Mouse (Mus musculus) gastrocnemius, postnatal 10 days (tissue): ENCODE measurements around the gene Tmem59. TPM values are rescaled to one million over a fixed set of nuclear protein-coding genes. Genes with fewer than 3 reads are reported as not detected.

Source experiments
- DNase-seq: peaks from one replicate; pipeline ENCODE4 v3.0.0; 2021; ENCODE audit warnings: mixed read lengths
- long read RNA-seq, 2 experiments: library from polyadenylated mRNA; stranded (forward); transcript quantifications; one replicate each; pipeline ENCODE4 v2.0.0; 2021
- total RNA-seq, 2 experiments: library from RNA; stranded (reverse); gene quantifications; 2 replicates each; pipeline ENCODE4 v1.2.3; 2021

Tmem59 gene
- 100 to 1,000 TPM; 113 to 119 TPM for total RNA-seq
- long read RNA-seq, experiment 1, transcript Tmem59-201 (8 exons, 1,775 nt): major isoform, 179 of 185 reads
- long read RNA-seq, experiment 1, partial matches to known transcripts: 2 of 185 reads
- long read RNA-seq, experiment 1, other reads (novel, unspliced or antisense): 4 of 185 reads
- long read RNA-seq, experiment 2, transcript Tmem59-201 (8 exons, 1,775 nt): major isoform, 182 of 186 reads
- long read RNA-seq, experiment 2, partial matches to known transcripts: 2 of 186 reads
- long read RNA-seq, experiment 2, other reads (novel, unspliced or antisense): 2 of 186 reads

DNA sequence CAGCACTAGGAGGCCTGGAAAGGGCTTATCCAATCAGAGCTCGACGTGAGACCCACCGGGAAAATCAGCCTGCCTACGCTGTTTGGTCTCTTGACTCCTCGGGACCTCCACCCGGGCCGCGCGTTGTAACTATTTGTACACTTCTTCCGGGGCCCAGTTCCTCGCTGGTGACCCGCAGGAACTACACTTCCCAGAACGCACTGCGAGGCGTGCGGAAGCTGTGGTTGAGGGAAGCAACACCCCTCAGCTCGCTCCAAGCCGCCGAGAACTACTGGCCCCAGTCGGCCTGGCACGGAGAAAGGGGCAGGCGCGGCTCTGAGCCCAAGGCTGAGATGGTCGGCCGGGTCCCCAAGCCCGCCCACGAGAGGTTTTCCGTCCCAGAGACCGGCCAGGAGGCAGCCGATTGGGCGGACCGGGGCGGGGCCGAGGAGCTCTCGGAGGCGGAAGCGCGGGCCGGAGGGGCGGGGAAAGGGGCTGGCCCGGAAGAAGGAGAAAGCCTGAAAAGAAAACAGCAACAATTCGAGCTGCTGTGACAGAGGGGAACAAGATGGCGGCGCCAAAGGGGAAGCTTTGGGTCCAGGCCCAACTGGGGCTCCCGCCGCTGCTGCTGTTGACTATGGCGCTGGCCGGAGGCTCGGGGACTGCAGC is at the start of gene Tmem59:
Gene Tmem59 (plus strand): TSS at position 218 of the 648 bp plus-strand sequence.
- DNase-seq: peak; percentile 98

- DNase-seq: no peak
These were observed 48.8 kb upstream of the Tmem59 start for GRCm38 (mm10) chr4:107129373-107129772.

- DNase-seq: no peak
These were observed 47.7 kb upstream of the Tmem59 start for GRCm38 (mm10) chr4:107130534-107130933.

DNA sequence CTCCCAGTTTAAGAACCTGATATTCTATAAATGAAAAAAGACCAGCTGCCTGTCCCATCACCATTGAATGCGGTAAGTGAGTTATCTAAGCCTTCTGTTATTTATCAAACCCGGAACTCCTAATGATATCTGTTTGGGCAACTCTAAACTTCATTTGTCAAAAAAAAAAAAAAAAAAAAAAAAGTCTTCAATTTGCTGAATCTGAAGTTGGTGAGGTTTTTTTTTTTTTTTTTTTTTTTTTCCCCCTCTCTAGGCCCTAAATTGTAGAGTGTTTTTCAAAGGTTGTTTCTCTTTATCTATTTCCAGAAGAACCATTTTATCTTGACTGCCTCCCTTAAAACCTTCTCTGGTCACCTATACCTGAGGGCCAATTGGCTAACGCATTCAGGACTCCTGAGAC is 43.3 kb upstream of the Tmem59 start:
- no peak for DNase-seq

GRCm38 (mm10) chr4:107135663-107136062 is 42.5 kb upstream of the Tmem59 start:
- DNase-seq: no peak

GRCm38 (mm10) chr4:107136531-107136930 is 41.7 kb upstream of the Tmem59 start:
- DNase-seq: no peak

DNA sequence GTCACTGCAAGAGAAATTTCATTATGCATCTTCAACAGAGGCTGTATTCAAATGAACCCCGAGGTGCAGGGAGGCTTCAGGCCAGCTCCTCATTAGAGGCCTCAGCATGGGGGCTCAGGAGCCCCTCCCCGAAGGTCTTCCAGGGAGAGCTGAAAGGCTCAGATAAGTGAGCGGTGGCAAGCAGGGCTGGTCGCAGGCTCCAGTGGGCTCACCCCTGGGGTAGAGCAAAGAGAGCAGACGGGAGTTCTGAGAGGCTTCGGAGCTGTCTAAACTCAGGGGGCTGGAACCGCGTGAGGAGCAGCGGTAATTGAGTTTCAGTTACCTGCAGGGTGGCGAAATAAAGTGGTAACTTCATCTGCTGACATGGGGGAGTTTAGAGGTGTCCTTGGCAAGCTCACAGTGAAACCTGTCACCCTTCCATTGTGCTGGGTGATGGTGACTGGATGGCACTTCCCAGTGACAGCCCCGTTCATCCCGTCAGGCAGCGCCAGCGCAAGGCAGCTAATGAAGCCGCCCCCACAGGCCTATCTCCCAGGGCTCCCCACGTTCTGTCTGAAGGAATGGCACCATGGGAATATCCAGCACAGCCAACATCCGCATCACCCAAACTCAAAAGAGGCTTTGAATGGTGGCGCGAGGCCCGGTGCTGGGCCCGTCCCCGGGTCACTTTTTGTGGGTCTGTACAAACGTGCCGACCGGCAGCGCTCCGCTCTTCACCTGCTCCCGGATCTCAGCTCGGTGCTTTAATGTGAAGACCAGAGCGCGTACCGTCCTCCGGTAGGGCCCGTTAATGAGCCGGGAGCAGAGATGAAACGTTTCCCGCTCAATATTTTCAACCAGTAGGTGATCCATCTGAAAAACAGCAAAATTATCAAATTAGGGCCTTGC is 39.0 kb upstream of the Tmem59 start:
- DNase-seq: no peak

GRCm38 (mm10) chr4:107139836-107140631 is 38.2 kb upstream of the Tmem59 start:
- DNase-seq: no peak

- DNase-seq: no peak
These were observed 34.7 kb upstream of the Tmem59 start for GRCm38 (mm10) chr4:107143511-107143910.

GRCm38 (mm10) chr4:107150991-107151390 is 27.2 kb upstream of the Tmem59 start:
- DNase-seq: no peak

- DNase-seq: no peak
These were observed 25.6 kb upstream of the Tmem59 start for GRCm38 (mm10) chr4:107152571-107152970.

DNA sequence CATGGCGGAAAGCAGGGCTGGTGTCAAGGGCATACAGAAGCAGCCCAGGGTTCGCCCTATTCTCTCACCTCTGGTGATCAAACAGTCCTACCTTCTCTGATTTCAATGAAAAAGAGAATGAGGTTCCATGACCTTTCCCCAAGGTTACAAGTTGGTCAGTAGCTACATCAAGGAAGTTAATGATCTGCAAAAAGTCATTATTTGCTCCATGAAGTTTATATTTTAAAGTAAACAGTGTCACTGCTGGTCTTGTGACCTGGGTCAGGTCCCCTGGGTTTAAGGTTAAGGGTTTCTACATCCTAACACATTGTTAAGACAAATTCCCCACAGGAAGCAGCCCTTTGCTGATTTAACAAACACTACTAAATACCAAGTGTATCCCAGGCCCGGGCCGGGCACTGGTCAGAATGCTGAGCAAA is 21.2 kb upstream of the Tmem59 start:
- no peak for DNase-seq

- no peak for DNase-seq
These were observed 18.9 kb upstream of the Tmem59 start for GRCm38 (mm10) chr4:107159166-107159773.

DNA sequence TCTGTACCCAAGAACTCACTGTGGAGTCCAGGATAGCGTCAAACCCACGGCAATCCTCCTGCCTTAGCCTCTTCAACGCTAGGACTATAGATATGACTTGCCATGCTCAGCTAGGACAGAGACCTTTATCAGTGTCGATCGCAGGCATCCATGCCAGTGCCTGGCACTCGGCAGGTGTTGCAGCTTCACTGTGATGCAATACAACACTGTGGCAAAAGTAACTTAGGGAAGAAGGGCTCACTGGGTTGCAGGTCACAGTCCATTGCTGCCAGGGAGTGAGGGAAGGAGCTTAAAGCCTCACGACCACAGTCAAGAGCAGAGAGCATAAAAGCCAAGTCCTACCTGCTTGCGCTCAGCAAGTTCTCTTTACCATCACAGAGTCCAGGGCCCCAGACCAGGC is 18.0 kb upstream of the Tmem59 start:
- no peak for DNase-seq

DNA sequence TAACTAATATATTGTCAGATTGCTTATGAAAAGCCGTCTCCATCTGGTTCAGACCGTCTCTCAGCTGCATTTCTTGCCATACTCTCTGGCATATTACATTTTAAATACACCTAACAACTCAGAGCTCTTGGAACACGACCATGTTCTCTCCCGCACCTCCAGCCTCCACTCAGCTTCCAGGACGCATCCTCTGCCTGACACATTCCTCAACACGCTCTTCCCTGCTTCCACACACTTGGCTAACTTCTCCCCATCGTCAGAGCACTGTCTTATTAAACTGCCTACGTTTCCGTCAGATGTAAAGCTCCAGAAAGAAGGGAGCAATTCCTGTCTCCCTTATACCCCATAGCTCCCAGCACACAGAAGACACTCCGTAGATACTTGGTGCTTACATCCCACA is 14.9 kb upstream of the Tmem59 start:
- no peak for DNase-seq

GRCm38 (mm10) chr4:107163756-107164587 is 14.2 kb upstream of the Tmem59 start:
- DNase-seq: peak; percentile 55

DNA sequence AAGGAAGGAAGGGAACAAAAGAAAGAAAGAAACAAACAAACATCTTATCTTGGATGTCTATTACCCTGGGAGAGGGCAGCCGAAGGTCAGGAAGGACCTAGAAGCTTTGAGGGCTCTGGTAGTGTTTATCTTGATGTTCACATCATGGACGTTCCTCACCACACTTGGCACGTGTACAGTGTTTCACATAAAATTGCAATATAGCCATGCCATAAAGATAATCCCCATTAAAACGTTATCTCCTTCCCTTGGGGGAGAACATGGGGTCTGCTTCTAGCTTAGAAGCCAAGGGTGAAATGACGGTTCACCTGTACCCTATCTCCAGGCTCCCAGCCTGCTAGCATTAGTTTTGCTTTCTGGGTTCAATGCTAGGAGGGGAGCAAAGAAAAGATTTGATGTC is 11.5 kb upstream of the Tmem59 start:
- DNase-seq: no peak

- no peak for DNase-seq
These were observed 10.4 kb upstream of the Tmem59 start for GRCm38 (mm10) chr4:107167798-107168197.

- no peak for DNase-seq
These were observed 693 bp upstream of the Tmem59 start for GRCm38 (mm10) chr4:107177506-107177905.

DNA sequence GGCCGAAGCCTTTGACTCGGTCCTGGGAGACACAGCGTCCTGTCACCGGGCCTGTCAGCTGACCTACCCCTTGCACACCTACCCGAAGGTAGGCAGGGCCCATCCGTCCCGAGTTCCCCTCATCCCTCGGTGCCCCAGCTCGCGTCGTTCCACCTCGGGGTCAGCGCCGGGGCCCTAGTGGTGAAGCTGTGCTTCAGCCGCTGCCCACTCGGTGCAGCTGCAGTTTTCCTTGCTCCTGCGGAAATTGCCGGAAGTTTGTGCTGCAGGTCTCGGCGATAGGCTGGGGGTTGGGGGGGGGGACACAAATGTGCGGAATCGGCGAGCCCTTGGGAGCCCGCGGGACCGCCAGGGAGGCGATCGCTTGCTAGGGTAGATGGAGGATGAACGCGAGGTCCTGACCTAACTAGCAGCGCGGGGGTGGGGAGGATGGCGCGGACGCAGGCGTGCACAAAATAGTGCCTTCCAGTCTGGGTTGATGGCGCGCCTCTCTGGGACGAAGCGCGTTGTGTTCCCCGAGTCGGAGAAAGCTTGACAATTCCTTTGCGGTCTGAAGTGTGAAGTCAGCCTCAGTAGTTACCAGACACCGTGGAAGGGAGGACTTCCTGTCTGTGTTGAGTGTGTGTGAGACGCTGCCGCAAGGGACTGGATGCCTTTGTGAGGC is 761 bp downstream of the Tmem59 start, which contains the start of gene Tceanc2:
Gene Tceanc2 (minus strand): TSS at position 287 of the 661 bp plus-strand sequence.
- DNase-seq: peak; percentile 53
